Mouse (Mus musculus): Measurements from ENCODE around the gene Abcc5. TPM values are rescaled to one million over a fixed set of nuclear protein-coding genes. Genes with fewer than 3 reads are reported as not detected.
A peak's percentile ranks its signal among the peaks of the same experiment; 100 is the strongest.
"Not testable (repeated sequence)": the region's sequence is repeated elsewhere in the genome, so short reads cannot be mapped to it uniquely, and the experiment has no call there.

Gene Abcc5
- polyA plus RNA-seq (2014; fragmentation: Nextera tagmentation; extraction: Ambion mirVana) = 63.5 and 63.8 TPM in 2 replicates

- DNase-seq (ENCODE audit: low spot score) = peak; percentile 98
- Histone ChIP-seq H3K36me3 (ENCODE audit: control insufficient read depth, insufficient read depth, low read length) (peaks cover 11% of the 10 kb centered on the region; the same call in 1 of the 2 replicates), H3K4me2 (ENCODE audit: low read depth, low read length) (peak within 1 kb of the TSS; percentile 73), H3K9ac (ENCODE audit: low read depth, low read length) (peak within 1 kb of the TSS; percentile 84), H3K4me3 (ENCODE audit: low read depth, low read length) (peak within 1 kb of the TSS; percentile 89), H3K27ac (replicated peaks; ENCODE audit: low read depth, low read length) (peak within 1 kb of the TSS; percentile 87), H3K4me1 (ENCODE audit: control insufficient read depth, insufficient read depth, low read length) (peaks cover 14% of the 10 kb centered on the region; the same call in 1 of the 2 replicates), H3K27me3 (replicated peaks; ENCODE audit: control insufficient read depth, insufficient read depth, low read length) (no peaks in the 10 kb centered on the region), H3K9me3 (ENCODE audit: control insufficient read depth, low read length) (no peaks in the 10 kb centered on the region)
- ATAC-seq (ENCODE audit: low read depth) = peak; percentile 99
- WGBS = under 1% methylated on average over 45 of the region's 62 CpGs
Observed at GRCm38 (mm10) chr16:20425855-20426598, at the start of gene Abcc5. TSS of gene Abcc5 (minus strand) at chr16:20426394.

- WGBS = 71% methylated on average over 1 of the region's 1 CpGs
Observed at GRCm38 (mm10) chr16:20475335-20475734, 49.1 kb upstream of the Abcc5 start.

GRCm38 (mm10) chr16:20474786-20475185, 48.6 kb upstream of the Abcc5 start:
- Histone ChIP-seq H3K9ac (ENCODE audit: low read depth, low read length) (no peak overlapping the region), H3K4me2 (ENCODE audit: low read depth, low read length) (no peak overlapping the region), H3K36me3 (ENCODE audit: control insufficient read depth, insufficient read depth, low read length) (no peaks in the 10 kb centered on the region), H3K4me1 (ENCODE audit: control insufficient read depth, insufficient read depth, low read length) (peaks cover 7% of the 10 kb centered on the region; the same call in 1 of the 2 replicates), H3K27me3 (replicated peaks; ENCODE audit: control insufficient read depth, insufficient read depth, low read length) (no peaks in the 10 kb centered on the region), H3K4me3 (ENCODE audit: low read depth, low read length) (no peak overlapping the region), H3K9me3 (ENCODE audit: control insufficient read depth, low read length) (no peaks in the 10 kb centered on the region), H3K27ac (replicated peaks; ENCODE audit: low read depth, low read length) (no peak overlapping the region)
- DNase-seq (ENCODE audit: low spot score) (no peak), ATAC-seq (ENCODE audit: low read depth) (no peak)
- 78% methylated on average over 6 of the region's 6 CpGs for WGBS

More at GRCm38 (mm10) chr16:20475335-20475734, 49.1 kb upstream of the Abcc5 start:
- Histone ChIP-seq H3K27me3 (replicated peaks; ENCODE audit: control insufficient read depth, insufficient read depth, low read length) (no peaks in the 10 kb centered on the region), H3K36me3 (ENCODE audit: control insufficient read depth, insufficient read depth, low read length) (no peaks in the 10 kb centered on the region), H3K27ac (replicated peaks; ENCODE audit: low read depth, low read length) (no peak overlapping the region), H3K9me3 (ENCODE audit: control insufficient read depth, low read length) (no peaks in the 10 kb centered on the region), H3K9ac (ENCODE audit: low read depth, low read length) (no peak overlapping the region), H3K4me3 (ENCODE audit: low read depth, low read length) (no peak overlapping the region), H3K4me2 (ENCODE audit: low read depth, low read length) (no peak overlapping the region), H3K4me1 (ENCODE audit: control insufficient read depth, insufficient read depth, low read length) (peaks cover 7% of the 10 kb centered on the region; the same call in 1 of the 2 replicates)
- ATAC-seq (ENCODE audit: low read depth) (no peak), DNase-seq (ENCODE audit: low spot score) (no peak)

DNA sequence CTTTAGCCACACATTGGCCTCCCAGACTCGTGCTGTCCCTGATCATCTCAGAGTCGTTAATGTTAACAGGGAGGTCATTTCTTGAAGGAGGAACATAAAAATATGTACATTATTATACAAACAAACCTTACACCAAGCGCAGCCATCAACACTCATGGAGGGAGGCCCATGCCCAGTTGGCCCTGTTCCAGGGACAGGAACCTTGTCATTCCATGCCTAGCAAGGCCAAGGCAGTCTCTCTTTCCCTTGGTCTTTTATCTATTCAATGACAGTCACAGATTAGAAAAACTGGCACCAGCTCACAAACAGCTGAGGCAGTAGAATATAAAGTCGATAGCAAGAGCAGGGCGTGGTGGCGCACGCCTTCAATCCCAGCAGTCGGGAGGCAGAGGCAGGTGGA, 48.0 kb upstream of the Abcc5 start:
- DNase-seq (ENCODE audit: low spot score) (no peak), ATAC-seq (ENCODE audit: low read depth) (no peak)
- Histone ChIP-seq H3K27me3 (replicated peaks; ENCODE audit: control insufficient read depth, insufficient read depth, low read length) (no peaks in the 10 kb centered on the region), H3K4me3 (ENCODE audit: low read depth, low read length) (no peak overlapping the region), H3K27ac (replicated peaks; ENCODE audit: low read depth, low read length) (no peak overlapping the region), H3K4me2 (ENCODE audit: low read depth, low read length) (no peak overlapping the region), H3K4me1 (ENCODE audit: control insufficient read depth, insufficient read depth, low read length) (peaks cover 7% of the 10 kb centered on the region; the same call in 1 of the 2 replicates), H3K9me3 (ENCODE audit: control insufficient read depth, low read length) (no peaks in the 10 kb centered on the region), H3K36me3 (ENCODE audit: control insufficient read depth, insufficient read depth, low read length) (no peaks in the 10 kb centered on the region), H3K9ac (ENCODE audit: low read depth, low read length) (no peak overlapping the region)
- WGBS = 90% methylated on average over 8 of the region's 8 CpGs

DNA sequence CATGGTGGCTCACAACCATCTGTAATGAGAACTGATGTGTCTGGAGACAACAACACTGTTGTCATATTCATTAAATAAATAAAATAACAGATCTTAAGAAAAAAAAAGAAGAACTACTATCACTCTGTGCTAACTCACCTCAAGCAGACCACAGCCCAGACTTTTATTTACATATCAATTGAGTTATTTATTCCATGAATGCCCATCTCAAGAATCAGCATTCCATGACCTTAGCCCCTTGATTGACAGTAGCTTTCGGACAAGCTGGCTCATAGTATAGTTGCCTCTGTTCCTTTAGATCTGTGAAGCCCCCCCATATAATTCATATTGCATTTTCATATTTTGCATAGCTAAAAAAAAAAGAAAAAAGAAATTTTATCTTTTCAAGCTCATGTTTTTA, 47.6 kb upstream of the Abcc5 start:
- no peak overlapping the region for H3K27ac ChIP-seq (replicated peaks; ENCODE audit: low read depth, low read length)
- H3K9ac ChIP-seq (ENCODE audit: low read depth, low read length) = no peak overlapping the region
- no peak for DNase-seq (ENCODE audit: low spot score)
- WGBS = 92% methylated on average over 1 of the region's 1 CpGs
- no peak for ATAC-seq (ENCODE audit: low read depth)
- peaks cover 7% of the 10 kb centered on the region; the same call in 1 of the 2 replicates for H3K4me1 ChIP-seq (ENCODE audit: control insufficient read depth, insufficient read depth, low read length)
- no peaks in the 10 kb centered on the region for H3K27me3 ChIP-seq (replicated peaks; ENCODE audit: control insufficient read depth, insufficient read depth, low read length)
- H3K9me3 ChIP-seq (ENCODE audit: control insufficient read depth, low read length) = no peaks in the 10 kb centered on the region
- H3K4me3 ChIP-seq (ENCODE audit: low read depth, low read length) = no peak overlapping the region
- H3K36me3 ChIP-seq (ENCODE audit: control insufficient read depth, insufficient read depth, low read length) = no peaks in the 10 kb centered on the region
- H3K4me2 ChIP-seq (ENCODE audit: low read depth, low read length) = no peak overlapping the region

DNA sequence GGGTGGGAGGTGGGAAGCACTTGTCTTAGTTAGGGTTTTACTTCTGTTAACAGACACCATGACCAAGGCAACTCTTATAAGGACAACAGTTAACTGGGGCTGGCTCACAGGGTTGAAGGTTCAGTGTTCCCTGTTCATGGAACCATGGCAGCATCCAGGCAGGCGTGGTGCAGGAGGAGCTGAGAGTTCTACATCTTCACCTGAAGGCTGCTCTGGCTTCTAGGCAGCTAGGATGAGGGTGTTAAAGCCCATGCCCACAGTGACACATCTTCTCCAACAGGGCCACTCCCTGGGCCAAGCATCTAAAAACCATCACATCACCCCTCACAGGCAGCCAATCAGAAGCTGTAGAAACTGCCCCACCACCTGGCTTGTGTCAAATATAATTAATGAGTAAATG, 45.5 kb upstream of the Abcc5 start:
- WGBS = 89% methylated on average over 1 of the region's 1 CpGs
- Histone ChIP-seq H3K4me1 (ENCODE audit: control insufficient read depth, insufficient read depth, low read length) (no peaks in the 10 kb centered on the region), H3K4me3 (ENCODE audit: low read depth, low read length) (no peak overlapping the region), H3K4me2 (ENCODE audit: low read depth, low read length) (no peak overlapping the region), H3K9ac (ENCODE audit: low read depth, low read length) (no peak overlapping the region), H3K36me3 (ENCODE audit: control insufficient read depth, insufficient read depth, low read length) (no peaks in the 10 kb centered on the region), H3K27ac (replicated peaks; ENCODE audit: low read depth, low read length) (no peak overlapping the region), H3K9me3 (ENCODE audit: control insufficient read depth, low read length) (no peaks in the 10 kb centered on the region), H3K27me3 (replicated peaks; ENCODE audit: control insufficient read depth, insufficient read depth, low read length) (no peaks in the 10 kb centered on the region)
- ATAC-seq (ENCODE audit: low read depth) (no peak), DNase-seq (ENCODE audit: low spot score) (no peak)

DNA sequence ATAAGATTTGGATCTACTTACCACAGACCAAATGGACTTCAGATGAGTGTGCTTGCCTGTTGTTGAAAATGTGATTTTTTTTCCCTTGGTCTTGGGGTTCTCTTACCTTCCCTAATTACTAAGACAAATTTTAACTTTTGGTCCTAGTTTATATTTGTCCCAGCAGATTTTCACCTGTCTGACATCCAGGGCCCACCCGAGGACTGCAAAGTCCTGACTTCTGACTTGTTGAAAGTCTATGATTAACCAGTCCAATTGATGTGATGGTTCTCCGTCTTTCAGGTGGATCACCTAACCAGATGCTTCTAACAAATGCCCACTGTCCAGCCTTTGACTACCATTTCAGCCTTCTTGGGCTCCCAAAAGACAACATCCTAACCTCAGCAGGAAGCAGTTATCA, 44.8 kb upstream of the Abcc5 start:
- Histone ChIP-seq H3K36me3 (ENCODE audit: control insufficient read depth, insufficient read depth, low read length) (no peaks in the 10 kb centered on the region), H3K9ac (ENCODE audit: low read depth, low read length) (no peak overlapping the region), H3K4me1 (ENCODE audit: control insufficient read depth, insufficient read depth, low read length) (no peaks in the 10 kb centered on the region), H3K9me3 (ENCODE audit: control insufficient read depth, low read length) (no peaks in the 10 kb centered on the region), H3K27me3 (replicated peaks; ENCODE audit: control insufficient read depth, insufficient read depth, low read length) (no peaks in the 10 kb centered on the region), H3K4me3 (ENCODE audit: low read depth, low read length) (no peak overlapping the region), H3K27ac (replicated peaks; ENCODE audit: low read depth, low read length) (no peak overlapping the region), H3K4me2 (ENCODE audit: low read depth, low read length) (no peak overlapping the region)
- ATAC-seq (ENCODE audit: low read depth) (no peak), DNase-seq (ENCODE audit: low spot score) (no peak)
- WGBS = 83% methylated on average over 2 of the region's 2 CpGs

- no peak for ATAC-seq (ENCODE audit: low read depth)
- H3K4me1 ChIP-seq (ENCODE audit: control insufficient read depth, insufficient read depth, low read length) = no peaks in the 10 kb centered on the region
- no peak for DNase-seq (ENCODE audit: low spot score)
- no peaks in the 10 kb centered on the region for H3K9me3 ChIP-seq (ENCODE audit: control insufficient read depth, low read length)
- H3K36me3 ChIP-seq (ENCODE audit: control insufficient read depth, insufficient read depth, low read length) = no peaks in the 10 kb centered on the region
- H3K4me3 ChIP-seq (ENCODE audit: low read depth, low read length) = no peak overlapping the region
- no peak overlapping the region for H3K4me2 ChIP-seq (ENCODE audit: low read depth, low read length)
- H3K27ac ChIP-seq (replicated peaks; ENCODE audit: low read depth, low read length) = no peak overlapping the region
- H3K9ac ChIP-seq (ENCODE audit: low read depth, low read length) = no peak overlapping the region
- H3K27me3 ChIP-seq (replicated peaks; ENCODE audit: control insufficient read depth, insufficient read depth, low read length) = no peaks in the 10 kb centered on the region
Observed at GRCm38 (mm10) chr16:20464725-20465124, 38.5 kb upstream of the Abcc5 start.

- H3K4me3 ChIP-seq (ENCODE audit: low read depth, low read length); ATAC-seq (ENCODE audit: low read depth); H3K4me2 ChIP-seq (ENCODE audit: low read depth, low read length); H3K9ac ChIP-seq (ENCODE audit: low read depth, low read length); DNase-seq (ENCODE audit: low spot score); H3K9me3 ChIP-seq (ENCODE audit: control insufficient read depth, low read length); H3K36me3 ChIP-seq (ENCODE audit: control insufficient read depth, insufficient read depth, low read length); H3K27ac ChIP-seq (replicated peaks; ENCODE audit: low read depth, low read length); H3K4me1 ChIP-seq (ENCODE audit: control insufficient read depth, insufficient read depth, low read length); H3K27me3 ChIP-seq (replicated peaks; ENCODE audit: control insufficient read depth, insufficient read depth, low read length): not testable (repeated sequence)
- 88% methylated on average over 5 of the region's 5 CpGs for WGBS
Observed at GRCm38 (mm10) chr16:20458736-20459135, 32.5 kb upstream of the Abcc5 start.

Data from embryonic facial prominence, embryonic 14.5 days (tissue).